Mouse (Mus musculus) monocyte, adult 2 months (primary cell): Measurements from ENCODE around the gene Aqr.
"Not testable (repeated sequence)": the region's sequence is repeated elsewhere in the genome, so short reads cannot be mapped to it uniquely, and the experiment has no call there.

Experiments
- DNase-seq, 2 experiments: peaks; one replicate each; pipeline ENCODE4 v3.0.0; 2022; ENCODE audit warnings: low spot score in 2 of 2, low read depth in 1 of 2

Aqr gene

GRCm38 (mm10) chr2:114186924-114187323 is at the start of gene Aqr:
Aqr (minus strand) TSS chr2:114187024.
- not testable (repeated sequence) for DNase-seq

DNA sequence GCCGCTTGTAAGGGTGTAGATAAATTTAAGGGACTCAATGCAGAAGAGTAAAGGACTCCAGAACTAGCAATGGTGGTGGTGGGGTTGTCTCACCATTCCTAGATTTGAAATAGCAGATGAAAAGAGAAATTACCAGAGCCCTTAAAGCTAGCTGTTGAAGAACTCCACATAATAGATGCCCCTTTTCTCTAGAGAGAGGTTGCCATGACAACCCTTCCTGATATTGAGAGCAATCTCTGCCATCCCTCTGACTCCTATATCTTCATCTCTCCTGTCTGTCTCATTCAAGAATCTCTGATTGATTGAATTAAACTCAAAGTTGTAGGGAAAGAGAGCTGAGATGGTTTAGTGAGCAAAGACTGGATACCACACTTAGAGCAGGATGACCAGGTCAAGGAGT is 49.7 kb upstream of the Aqr start:
- DNase-seq = no peak

- DNase-seq = no peak
Measured at GRCm38 (mm10) chr2:114235584-114235983, 48.8 kb upstream of the Aqr start.

GRCm38 (mm10) chr2:114231248-114231647 is 44.4 kb upstream of the Aqr start:
- DNase-seq = no peak

DNA sequence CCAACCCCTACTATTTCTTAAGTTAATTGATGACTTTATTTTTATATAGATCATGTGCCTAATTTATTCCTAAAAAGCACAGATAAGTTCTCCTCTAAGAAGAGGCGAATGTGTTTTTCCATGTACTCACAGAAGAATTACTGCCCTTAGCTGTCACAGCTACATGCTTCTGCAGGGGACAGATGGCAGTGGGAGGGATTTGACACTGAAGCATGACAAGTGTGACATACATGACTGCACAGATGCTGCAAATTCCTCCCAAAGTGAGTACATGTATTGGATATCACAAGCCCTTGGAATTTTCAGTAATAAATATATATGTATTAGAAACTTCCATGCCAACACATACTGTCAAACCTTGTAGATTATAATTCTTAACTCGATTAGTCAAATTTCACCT is 41.8 kb upstream of the Aqr start:
- no peak for DNase-seq

DNA sequence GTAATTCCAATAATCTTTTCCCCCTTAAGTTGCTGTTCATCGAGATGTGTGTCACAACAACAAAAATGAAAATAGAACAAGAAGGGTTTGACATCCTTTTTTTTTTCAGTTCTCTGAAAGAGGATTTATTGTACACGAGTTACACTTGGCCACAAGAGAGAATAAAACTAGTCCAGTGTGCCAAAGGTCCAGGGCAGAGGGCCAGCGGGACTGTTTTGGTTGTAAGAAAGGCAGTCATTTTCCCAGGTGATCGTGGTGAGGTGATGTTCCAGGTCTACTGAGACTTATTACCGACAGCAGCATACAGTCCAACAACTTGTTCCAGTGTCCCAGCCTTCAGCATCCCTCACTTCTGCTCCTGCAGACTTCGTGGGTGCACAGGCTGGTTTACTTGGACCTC is 18.2 kb upstream of the Aqr start:
- no peak for DNase-seq

DNA sequence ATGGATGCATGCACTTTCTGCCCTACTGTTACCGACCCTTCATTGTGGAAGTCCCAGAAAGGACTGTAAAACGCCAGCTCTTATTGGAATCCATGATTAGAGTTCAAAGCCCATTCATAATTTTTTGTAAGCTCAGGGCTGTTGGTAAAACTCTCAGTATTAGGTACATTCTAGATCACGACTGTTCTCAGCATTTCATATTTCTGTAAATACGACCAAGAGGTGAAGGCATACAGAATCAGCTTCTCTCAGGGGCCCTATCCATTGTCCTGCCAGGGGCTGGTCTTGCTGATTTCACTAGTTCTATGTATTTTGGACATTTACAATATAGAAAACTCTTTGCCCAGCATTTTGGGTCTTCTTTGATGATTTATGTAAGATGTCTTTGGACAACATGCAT is 14.8 kb upstream of the Aqr start:
- no peak for DNase-seq

DNA sequence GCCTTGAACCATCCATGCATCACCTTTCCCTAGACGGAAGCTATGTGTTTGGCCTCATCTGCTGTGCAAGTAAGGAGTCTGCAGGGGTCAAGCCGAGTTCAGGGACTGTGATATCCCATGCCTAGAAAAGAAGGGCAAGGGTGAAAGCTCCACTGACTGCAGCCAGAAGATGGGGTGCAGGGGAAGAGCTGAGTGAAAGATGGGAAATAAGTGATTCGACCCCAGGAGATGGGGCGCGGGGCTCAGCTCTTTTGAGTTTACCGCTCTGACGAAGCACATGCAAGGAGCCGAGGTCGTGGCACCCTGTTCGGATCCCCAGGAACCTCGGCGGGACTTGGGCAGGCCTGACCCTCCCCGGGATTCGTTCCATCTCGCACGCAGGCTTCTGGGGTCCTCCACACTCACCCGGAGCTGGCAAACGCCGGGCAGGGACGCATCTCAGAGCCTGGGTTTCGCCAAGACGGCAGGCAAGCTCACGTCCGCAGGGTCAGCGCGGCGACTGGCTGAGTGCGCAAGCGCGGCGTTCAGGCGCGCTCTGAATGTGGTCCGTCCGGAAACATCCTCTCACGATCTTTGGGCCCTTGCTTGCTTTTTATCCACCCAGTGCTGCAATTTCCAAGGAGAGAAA is 14.2 kb upstream of the Aqr start, which contains the start of gene Zfp770:
Gene Zfp770 (minus strand): TSS at position 538 of the 628 bp plus-strand sequence.
- peak; percentile 29 to 58 for DNase-seq

DNA sequence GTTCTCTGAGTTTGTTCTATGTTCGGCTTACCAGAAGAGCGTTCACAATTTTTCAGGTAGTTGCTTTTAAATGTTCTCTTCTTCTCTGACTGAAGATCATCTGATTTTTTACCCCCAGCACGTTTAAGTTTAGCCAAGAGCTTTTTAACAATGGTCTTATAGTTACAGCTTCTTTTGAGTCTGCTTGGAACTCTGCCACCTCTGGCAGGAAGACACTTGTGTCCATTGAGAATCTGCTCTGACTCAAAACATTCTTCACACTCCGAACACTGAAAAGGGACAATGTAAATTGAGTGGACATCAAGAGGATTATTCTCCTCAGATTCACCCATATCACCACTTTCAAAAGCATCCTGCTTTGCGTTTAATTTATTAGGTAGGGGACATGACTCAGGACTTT is 9.6 kb upstream of the Aqr start:
- DNase-seq = no peak

DNA sequence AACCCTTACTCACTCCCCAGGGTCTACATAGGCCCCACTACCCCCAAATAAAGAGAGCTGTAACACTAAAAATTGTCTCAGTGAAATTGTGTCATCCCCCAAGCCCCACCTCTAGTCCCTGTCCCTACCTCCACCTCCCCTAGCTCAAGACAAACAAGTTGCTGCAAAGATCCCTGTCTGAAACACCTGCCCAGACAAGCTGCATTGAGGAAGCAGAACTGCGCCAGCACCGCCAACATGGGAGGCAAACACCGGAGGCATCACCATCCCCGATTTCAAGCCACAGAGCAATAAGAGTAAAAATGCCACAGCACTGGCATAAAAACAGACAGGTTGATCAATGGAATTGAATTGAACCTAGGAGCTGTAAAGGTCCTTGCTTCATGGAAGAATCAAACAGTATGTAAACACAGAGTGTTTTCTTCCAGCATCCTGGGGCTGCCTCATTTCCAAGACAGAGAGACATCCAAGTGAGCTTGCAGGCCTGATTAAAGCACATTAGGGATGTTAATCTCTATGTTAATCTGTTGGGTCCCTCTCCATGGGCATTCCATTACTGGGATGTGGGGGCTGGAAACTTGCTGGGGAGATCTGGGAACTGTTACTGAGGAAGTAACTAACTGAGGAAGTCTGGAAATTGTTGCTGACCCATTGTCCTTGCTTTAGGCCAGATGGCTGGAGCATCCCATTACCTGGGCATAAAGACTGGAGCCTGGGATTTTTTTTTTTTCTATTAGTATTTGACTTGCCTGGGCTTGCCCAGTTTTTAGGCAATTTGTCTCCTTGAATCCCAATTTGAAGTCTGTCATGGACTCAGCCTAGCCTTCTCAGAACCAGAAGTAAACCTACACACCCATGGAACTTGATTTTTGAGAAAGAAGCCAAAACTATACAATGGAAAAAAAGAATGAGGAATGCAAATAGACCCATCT is 8.8 kb downstream of the Aqr start:
- DNase-seq = no peak

DNA sequence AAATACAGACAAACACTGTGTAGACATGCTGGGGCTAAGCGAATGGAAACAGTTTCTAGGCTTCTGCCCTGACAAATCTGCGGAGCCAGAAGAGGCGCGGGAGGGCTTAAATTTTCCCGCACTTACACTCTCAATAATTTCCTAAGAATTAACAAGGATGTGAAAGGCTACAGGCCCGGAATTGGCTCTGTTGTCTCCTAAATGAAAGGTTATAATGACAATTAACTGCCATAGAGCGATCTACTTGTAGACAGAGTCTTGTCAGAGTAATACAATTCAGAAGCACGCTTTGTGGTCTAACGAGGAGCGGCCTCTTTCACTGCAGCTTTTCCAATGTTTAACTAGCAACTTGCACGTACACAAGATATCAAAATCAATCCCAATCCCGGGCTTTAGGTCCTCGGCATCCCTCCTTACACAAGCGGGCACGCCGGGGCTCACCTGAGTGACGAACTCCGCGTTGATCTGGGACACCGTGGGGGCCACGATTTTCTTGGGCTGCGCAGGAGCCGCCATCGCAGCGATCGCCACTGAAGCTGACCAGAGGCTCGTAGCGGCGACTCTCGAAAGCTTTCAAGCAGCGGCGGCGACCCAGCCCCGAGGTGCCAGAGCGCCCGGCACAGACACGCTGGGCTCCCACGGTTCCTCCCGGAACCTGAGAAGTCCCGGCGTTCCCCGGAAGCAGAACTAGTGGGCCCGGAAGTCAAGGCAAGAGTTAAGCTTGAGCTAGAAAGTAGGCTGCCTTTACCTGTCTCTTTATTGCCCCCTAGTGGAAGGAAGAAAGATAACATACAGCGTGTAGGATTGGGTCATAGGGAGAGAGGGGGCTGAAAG is 12.0 kb downstream of the Aqr start:
- DNase-seq = peak; percentile 51 to 71

DNA sequence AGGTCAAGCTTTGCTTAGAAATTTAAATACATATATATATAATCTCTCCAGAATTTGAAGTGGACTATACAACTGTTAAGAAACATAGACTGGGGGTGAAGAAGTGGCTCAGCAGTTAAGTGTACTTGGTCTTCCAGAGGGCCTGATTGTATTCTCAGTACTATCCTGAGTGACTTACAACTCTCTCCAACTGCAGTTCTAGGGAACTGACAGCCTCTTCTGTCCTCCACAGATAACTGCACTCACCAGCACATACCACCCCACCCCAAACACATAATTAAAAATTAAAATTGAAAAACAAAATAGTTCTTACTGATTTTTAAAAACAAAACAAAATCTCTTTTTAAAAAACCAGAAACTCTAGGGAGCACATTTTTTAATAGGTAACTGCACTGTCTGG is 13.6 kb downstream of the Aqr start:
- DNase-seq = no peak

GRCm38 (mm10) chr2:114167837-114168236 is 19.0 kb downstream of the Aqr start:
- no peak for DNase-seq

DNA sequence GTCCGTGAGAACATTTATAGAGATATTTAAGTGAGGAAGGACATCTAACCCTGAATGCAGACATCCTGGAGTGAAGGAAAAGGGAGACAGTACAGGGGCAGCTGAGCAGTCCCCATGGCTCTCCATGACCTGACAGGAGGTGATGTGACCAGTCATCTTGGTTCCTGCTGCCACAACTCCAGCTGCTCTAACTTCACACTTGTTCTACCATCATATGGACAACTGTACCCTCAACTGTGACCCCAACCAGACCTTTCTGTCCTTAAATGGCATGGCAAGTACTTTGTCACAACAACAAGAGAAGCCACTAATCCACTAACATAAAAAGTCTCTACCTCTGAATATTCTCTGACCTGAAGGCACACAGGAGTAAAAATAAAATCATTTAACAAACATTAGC is 24.8 kb downstream of the Aqr start:
- no peak for DNase-seq

DNA sequence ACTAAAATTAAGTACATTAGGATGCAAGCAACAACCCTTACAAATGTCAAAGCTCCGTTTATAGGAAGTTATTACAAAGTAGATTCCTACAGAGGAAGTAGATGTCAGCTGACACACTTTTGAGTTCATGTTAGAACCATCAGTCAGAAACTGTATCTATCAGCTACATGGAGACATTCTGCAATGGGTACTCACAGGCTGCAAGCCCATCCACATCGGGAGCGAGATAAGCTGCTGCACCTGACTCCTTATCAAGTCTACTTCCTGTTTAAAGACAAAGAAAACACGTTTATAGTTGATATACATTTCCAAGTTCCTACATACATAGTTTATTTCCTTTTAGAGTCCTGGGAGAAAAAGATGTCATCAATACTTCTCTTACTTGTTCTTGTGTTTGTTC is 29.5 kb downstream of the Aqr start:
- no peak for DNase-seq

DNA sequence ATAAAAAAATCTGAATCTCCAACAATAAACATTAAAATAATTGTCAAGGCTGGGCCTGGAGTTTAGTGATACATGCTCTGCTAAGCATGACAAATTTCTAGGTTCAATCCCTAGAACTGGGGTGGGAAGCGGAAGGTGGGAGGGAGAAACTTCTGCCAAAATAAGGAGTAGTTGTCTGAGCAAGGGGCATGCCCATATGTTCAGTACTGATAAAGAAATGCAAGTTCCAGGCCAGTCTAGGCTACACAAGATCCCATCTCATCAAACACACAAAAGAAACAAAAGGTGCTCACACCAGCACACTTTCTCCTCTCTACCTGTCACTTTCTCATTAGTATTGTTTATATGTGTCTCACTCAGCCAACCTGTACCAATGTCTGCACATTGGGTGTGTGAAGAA is 30.2 kb downstream of the Aqr start:
- DNase-seq = no peak

DNA sequence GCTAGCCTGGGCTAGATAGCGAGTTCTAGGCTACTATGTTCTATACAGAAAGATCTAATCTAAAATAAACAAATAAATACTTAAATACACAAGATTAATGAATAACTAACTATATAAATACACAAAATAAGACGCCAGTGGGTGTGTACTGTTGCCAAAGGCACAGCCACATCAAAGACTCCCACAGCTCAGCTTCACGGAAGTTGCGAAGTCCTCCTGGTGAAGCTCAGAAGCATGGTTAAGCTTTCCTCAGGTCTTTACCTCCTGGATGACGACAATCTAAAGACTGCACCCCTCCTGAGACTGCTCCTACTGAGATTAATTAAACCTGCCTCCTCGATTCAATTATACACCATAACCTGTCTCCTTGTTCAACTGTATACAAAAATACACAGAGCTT is 33.6 kb downstream of the Aqr start:
- no peak for DNase-seq

GRCm38 (mm10) chr2:114146864-114147458 is 39.9 kb downstream of the Aqr start:
- DNase-seq = no peak

GRCm38 (mm10) chr2:114145315-114145801 is 41.5 kb downstream of the Aqr start:
- no peak for DNase-seq

- DNase-seq = no peak
Measured at GRCm38 (mm10) chr2:114144915-114145314, 41.9 kb downstream of the Aqr start.

GRCm38 (mm10) chr2:114143842-114144241 is 43.0 kb downstream of the Aqr start:
- DNase-seq = no peak
